Mouse (Mus musculus) cerebellum, postnatal 10 days (tissue): Measurements from ENCODE around the gene Gpc3.
"Not testable (repeated sequence)": the region's sequence is repeated elsewhere in the genome, so short reads cannot be mapped to it uniquely, and the experiment has no call there.

ENCODE experiments used
- DNase-seq, 2 experiments: peaks; one replicate each; pipeline ENCODE4 v3.0.0; 2021; ENCODE audit warnings: mixed read lengths in 2 of 2

Gpc3 gene

GRCm38 (mm10) chrX:52277599-52277998 lies 336.2 kb downstream of the Gpc3 start:
- DNase-seq, result no peak

DNA sequence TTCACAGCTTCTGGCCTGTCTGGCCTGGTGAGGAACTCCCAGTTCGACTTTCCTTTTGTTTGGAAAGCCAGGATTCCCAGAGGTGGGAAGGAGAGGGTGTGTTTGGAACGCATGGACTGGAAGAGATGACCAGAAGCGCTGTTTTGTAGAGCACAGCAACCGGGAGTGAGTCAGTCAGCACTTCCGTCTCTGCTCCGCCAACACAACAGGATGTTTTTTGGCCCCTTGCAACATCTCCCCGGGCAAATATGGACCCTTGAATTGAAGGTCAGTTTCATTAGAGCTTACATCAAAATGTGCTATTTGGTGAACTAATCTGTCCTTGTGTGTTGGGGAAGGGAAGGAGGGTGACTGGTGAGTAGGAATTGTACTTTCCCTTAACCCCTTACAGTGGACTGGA lies 340.7 kb downstream of the Gpc3 start:
- no peak for DNase-seq

- no peak for DNase-seq
Observed at GRCm38 (mm10) chrX:52261991-52262390, 351.8 kb downstream of the Gpc3 start.

DNA sequence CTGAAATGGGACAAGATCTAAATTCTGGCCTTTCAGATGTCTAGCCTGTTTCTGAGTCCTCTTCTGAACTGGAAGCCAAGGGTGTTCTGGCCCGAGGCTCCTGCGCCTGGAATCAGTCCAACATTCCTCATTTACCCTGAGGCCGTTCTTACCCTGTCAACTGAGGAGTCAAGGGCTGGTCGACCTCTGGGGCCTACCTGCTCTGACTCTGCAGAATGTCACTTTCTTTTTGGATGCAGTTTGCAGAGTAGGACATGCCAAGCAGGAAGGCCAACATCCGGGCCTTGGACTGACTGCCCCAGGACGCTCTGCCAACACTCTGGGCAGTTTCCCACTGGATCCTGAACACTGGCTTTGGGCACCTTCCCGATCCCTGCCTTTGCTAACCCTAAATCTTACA lies 352.2 kb downstream of the Gpc3 start:
- DNase-seq, result peak; percentile 8 to 19

GRCm38 (mm10) chrX:52259771-52260170 lies 354.0 kb downstream of the Gpc3 start:
- not testable (repeated sequence) for DNase-seq

DNA sequence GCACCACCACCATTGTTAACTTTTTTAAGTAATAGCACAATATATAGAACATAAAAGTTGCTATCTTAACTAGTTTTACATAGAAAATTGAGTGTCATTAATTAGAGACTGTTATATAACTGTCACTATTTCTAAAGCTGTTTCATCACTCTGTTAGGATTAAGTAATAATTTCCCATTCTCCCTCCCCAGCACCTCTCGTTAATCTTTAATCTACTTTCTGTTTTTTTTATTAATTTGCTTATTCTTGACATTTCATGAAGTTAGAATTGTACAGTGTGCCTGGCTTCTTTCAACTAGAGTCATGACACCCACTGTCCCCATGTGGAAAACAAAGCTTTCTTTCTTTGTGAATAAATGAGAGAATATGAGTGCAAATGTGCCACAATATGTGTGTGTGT lies 359.2 kb downstream of the Gpc3 start:
- no peak for DNase-seq

GRCm38 (mm10) chrX:52245694-52246297 lies 368.0 kb downstream of the Gpc3 start:
- no peak for DNase-seq

- DNase-seq, result no peak
Observed at GRCm38 (mm10) chrX:52237470-52237869, 376.3 kb downstream of the Gpc3 start.

DNA sequence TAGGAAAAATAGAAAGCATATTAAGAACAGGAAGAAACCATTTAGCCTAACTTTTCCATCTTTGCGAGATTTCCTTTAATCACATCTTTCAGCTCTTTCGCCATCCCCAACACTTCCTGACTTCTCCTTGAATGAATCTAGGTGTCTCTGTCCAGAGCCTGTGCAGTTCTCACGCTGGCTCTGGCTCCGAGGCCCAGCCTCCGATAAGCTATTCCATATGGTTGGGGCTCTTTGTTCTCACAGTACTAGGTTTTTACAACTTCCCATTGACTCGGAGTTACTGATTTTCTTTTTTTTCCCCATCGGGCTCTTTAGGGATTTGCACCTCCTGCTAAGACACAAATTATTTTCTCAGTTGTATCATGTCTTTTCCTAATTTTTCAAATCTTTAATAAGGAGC lies 381.8 kb downstream of the Gpc3 start:
- no peak for DNase-seq

DNA sequence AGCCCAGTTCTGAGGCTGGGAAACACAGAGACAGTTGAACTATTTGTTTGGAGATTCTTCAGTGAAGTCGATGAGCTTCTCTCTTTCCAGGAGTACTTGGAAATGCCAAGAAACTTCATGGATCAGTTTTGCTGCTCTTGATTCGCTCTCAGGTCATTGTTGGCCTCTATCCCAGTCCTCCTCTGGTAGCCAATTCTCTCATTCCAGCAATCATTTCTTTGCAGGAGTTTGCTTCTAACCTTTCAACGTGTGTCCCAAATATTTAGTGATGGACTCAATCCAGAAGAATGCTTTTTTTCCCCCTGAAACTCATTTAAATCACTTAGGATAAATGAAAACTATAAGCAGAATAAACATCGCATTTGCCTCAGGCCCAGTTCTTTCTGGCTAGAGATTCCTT lies 383.0 kb downstream of the Gpc3 start:
- peak; percentile 12 to 18 for DNase-seq
